Mouse (Mus musculus): ENCODE measurements around the gene Lingo2.

- TF ChIP-seq GATA1 (IDR thresholded peaks at IDR 0.05; ENCODE audit: borderline replicate concordance, low read length) (no peak), FLI1 (IDR thresholded peaks at IDR 0.05; ENCODE audit: low read length) (no peak)
These were observed 872.5 kb downstream of the Lingo2 start for GRCm38 (mm10) chr4:36078910-36079525.

Data from megakaryocyte, embryonic 14.5 days (primary cell).